Mouse (Mus musculus) WW6 (cell line): ENCODE measurements around the gene Upf2.
"Not testable (repeated sequence)": the region's sequence is repeated elsewhere in the genome, so short reads cannot be mapped to it uniquely, and the experiment has no call there.

ENCODE experiments used
- DNase-seq: peaks from one replicate; pipeline ENCODE4 v3.0.0-alpha.2; 2013; ENCODE audit warnings: low read depth, low spot score

The Upf2 gene

DNA sequence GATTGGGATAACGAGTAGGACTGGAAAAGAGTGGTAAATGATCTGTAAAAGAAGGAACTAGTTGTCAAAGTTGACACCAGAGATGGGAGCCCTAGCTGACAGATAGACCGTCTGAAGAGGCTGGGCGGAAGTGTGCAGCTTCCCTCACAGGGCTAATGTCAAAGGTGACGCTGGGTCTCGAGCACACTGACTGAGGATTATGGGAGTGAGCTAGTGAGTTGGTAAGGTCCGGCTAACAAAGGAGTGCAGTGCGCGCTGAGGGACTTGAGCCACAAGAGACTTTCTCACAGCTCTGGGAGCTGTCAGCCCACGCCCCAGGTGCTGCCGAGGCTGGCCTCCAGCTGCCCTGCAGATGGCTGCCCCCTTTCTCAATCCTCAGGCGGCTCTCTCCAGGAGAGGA, 119.7 kb downstream of the Upf2 start:
- DNase-seq, result no peak

DNA sequence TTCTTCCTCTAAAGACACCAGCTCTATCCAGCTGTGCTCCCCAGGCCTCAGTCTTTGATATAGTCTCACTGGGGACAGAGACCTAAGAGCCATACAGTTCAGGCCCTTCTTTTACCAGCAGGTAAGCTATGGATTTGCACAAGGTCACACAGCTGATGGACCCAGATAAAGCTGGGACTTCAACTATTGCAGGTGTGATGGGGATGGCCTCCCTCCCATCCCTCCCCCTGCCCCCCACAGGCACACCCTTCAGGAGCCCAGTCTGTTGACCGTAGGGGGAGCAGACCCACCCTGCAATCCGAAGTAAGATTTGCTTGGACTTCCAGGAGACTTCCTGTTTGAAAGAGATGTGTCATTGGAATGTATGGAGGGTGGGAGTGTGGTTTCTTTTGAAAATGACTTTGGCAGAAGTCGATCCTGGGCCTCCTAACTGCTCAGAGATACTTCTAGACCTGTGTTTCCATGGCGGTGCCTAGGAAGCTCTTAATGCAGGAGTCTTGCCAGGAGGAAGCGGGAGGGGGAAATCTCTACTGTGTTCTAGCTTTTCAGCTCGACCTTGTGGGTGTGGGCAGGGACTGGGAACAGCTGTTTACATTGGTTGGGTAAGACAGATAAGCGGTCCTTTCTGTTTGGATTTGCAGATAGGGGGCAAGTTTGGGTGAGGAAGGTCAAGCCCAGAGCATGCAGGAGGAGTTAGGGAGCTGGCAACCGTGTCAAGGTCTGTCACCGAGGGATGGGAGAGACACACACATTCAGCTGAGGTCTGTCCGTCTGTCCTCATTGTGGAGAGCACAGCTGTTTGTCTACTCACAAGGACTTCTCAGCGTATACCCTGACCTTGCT, 120.5 kb downstream of the Upf2 start:
- no peak for DNase-seq

GRCm38 (mm10) chr2:6072685-6073260, 121.5 kb downstream of the Upf2 start:
- no peak for DNase-seq

- DNase-seq, result no peak
Observed at GRCm38 (mm10) chr2:6074891-6075529, 123.7 kb downstream of the Upf2 start.

DNA sequence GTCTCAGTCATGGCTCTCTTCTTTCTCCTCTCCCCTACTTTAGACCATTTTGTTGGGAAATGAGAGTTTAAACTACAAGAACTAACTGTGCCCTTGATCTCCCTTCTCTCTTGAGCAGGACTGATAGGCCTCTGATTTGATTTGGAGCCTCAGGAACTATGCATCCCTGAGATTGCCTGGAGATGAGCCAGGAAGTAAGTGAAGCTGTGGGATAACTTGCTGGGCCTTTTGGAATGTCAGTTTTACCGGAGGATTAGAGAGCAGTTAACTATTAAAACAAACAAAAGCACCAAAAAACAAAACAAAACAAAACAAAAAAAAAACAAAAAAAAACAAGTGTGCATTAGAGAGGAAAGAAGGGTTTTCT, 124.2 kb downstream of the Upf2 start:
- DNase-seq, result no peak

- DNase-seq, result no peak
Observed at GRCm38 (mm10) chr2:6080037-6080436, 128.8 kb downstream of the Upf2 start.

DNA sequence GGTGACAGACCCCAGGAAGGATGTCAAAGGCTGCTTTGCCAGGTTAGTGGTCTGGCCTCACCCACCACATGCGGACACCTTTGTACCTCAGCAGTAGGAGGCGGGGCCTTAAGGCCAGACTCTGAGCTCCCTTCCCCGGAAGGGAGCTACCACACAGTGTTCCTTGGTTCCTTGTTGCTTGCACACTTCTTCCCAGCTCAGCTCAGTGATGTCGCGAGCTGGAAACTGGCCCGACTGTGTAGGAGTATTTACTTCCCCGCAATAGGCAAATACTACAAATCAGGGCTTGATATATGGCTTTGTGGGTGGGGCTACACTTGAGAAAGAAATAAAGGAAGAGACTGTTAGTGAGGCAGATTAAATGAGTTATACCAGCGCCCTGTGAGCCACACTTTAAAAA, 129.8 kb downstream of the Upf2 start:
- DNase-seq, result no peak

DNA sequence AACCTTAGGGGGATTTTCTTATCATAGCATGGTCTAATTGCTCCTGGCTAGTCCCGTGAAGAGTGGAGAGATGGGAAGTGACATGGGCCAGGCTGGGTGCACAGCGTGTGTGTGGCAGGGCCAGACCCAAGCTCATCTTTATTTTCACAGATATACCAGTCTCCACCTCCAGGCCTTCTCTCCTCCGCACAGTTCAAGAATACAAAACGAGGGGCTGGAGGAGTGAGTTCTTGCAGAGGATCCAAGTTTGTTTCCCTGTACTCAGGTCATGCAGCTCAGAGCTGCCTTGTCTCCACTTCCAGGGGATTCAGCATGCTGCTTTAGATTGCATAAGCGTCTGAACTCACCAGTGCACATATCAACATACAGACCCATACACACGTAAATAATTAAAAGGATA, 131.3 kb downstream of the Upf2 start:
- no peak for DNase-seq

GRCm38 (mm10) chr2:6083696-6084095, 132.4 kb downstream of the Upf2 start:
- no peak for DNase-seq

- DNase-seq, result no peak
Observed at GRCm38 (mm10) chr2:6085622-6086530, 134.6 kb downstream of the Upf2 start.

DNA sequence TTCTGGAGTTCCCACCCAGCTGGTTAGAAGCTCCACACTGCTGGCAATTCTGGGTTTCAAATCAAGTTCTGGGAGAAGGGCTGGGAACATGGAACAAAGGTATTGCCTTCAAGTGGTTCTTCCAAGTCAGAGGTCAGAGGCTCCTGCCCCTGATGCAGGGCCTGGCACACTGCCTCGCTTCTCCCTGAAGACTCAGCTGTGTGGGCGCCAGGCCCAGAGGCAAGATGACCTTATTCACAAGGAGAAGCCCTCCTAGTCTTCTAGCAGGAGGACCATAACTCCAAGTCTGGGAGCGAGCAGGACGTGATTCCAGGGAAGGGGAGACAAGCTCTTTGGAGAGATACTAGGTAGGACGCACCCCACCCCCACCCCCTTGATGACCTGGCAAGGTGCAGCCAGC, 135.9 kb downstream of the Upf2 start:
- no peak for DNase-seq

DNA sequence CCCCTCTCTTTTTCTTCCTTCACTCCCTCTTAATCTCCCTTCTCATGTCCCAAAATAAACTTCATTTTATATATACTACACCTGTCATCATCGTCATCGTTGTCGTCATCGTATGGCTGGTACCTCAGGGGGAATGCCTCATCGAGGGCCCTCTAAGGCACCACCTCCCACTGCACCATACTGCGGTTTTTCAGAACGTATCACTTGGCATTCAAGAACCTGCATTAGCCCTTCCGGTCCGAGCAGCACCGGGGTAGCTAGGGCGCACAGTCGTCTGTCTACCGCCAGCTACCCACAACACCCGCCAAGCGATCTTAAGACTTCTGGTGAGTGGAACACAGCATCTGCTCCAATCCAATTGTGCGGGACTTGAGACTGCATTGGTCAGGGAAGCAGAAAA, 138.7 kb downstream of the Upf2 start:
- DNase-seq, result not testable (repeated sequence)

DNA sequence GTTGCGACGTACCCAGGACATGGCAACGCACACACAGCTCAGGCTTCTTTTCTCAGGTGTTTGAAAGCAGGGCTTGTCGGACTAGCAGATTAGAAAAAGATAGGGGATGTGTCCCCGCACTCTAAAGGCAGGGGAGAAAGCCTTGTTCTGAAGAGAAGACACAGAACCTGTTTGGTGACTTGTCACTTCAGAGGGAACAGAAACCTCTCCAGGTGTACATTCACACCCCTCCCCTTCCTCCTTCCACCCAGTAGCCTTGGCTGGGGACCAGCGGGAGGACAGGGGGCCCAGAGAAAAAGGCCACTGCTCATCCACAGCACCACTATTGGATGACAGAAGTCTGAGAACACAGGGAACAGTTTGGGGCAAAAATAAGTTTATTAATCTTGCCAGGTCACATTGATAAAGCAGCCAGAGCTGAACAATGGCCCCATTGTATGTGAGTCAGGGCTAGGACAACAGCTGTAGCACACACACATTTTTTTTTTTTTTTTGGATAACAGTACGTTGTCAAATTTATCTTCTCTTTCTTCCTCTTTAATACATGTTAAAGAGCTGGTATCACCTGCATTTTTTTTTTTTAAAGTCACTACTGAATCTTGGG, 145.9 kb downstream of the Upf2 start:
- no peak for DNase-seq

GRCm38 (mm10) chr2:6098924-6099323, 147.7 kb downstream of the Upf2 start:
- no peak for DNase-seq

GRCm38 (mm10) chr2:6099443-6099842, 148.2 kb downstream of the Upf2 start:
- no peak for DNase-seq

DNA sequence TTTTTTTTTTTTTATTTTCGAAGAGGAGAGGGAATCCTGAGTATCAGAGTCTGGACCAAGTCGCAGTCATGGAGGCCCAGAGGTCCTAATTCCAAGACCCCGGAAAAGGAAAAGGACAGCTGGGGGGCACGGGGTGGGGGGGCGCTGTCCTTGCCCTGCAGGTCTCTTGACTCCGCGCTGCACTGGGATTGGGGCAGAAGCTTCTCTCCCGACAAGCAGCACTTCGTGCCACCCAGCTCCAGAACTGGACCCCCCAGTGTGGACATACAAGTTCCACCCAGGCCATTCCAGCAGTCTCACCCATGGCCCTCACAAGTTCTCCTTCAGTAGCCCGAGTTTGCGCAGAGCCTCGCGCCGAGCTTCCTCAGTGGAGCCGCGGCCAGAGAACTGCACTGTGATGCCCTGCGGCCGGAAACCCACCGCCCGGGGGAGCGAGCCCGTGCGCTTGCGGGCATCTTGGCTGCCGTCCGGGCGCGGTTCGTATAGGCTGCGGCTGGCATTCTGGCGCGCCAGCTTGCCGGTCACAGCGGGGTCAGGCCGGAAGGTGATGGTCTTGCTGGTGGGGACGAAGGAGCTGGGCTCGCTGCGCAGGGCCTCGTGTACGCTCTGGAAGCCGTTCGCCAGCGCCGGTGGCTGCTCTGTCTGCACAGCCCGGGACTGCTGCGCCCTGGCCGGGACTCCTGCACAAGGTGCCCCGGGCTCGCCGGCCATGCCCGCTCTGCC, 148.9 kb downstream of the Upf2 start:
- no peak for DNase-seq

GRCm38 (mm10) chr2:6100755-6101154, 149.5 kb downstream of the Upf2 start:
- no peak for DNase-seq

DNA sequence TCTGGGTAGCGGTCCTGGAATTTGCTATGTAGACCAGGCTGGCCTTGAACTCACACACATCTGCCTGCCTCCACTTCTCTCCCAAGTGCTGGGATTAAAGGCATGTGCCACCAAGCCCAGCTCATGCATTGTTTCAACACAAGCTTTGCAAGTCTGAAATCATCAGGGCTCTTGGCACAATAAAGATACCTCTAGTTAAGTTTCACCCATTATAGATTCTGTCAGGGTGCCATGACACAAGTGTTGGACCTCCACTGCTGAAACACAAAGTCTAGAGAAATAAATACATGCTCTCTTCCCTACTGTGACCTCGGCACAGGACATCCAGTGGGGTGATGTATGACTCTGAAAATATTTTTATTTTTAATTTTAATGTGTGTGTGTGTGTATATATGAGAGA, 154.2 kb downstream of the Upf2 start:
- DNase-seq, result no peak
